Mouse (Mus musculus): ENCODE results near the gene Plk5. TPM values are rescaled to one million over a fixed set of nuclear protein-coding genes. Genes with fewer than 3 reads are reported as not detected.
A peak's percentile ranks its signal among the peaks of the same experiment; 100 is the strongest.

Plk5 gene
- polyA plus RNA-seq, 1 experiment from 2014 or later: not detected

- WGBS: 84% methylated on average over 4 of the region's 4 CpGs
Measured at GRCm38 (mm10) chr10:80403044-80403692, 46.9 kb downstream of the Plk5 start.

DNA sequence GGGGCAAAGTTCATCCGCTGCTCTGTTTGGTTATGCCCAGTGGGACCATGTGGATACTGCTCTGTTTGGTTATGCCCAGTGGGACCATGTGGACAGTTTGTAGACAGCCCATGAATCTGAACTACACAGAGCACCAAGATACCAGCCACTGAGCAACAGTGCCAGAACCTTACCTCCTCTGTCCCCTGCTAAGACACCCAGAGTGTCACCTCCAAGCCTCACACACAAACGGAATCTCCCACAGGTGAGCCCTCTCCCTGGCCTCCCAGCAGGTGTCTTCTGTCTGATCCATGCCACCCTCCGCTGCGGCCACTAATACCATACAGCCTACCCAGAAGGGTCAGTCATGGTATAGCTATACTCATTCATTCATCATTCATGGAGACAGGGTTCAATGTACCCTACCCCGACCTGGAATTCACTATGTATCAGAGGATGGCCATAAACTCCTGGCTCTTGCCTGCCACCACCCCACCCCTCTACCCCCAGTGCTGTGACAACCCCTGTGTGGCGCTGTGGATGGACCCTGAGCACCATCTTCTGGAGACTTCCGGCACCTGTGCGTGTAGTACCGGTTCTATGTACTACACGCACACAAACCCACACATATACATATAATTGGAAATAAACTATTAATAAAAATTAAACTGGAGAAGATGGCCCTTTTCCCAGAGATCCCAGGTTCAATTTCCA is 49.4 kb downstream of the Plk5 start:
- H3K4me2 ChIP-seq: peak overlapping the region; percentile 97
- peak overlapping the region; percentile 89; the same call in 1 of the 2 replicates for H3K27ac ChIP-seq (replicated peaks)
- no peak for ATAC-seq (ENCODE audit: extremely low read depth, insufficient number of reproducible peaks, low FRiP score, low TSS enrichment)
- peak overlapping the region; percentile 98 for H3K4me3 ChIP-seq
- H3K9ac ChIP-seq: peak overlapping the region; percentile 98
- WGBS: 45% methylated on average over 10 of the region's 10 CpGs
- H3K27me3 ChIP-seq (replicated peaks): no peaks in the 10 kb centered on the region
- H3K4me1 ChIP-seq: peaks cover 33% of the 10 kb centered on the region
- peaks cover 64% of the 10 kb centered on the region for H3K36me3 ChIP-seq
- no peaks in the 10 kb centered on the region; the same call in 1 of the 2 replicates for H3K9me3 ChIP-seq

More at GRCm38 (mm10) chr10:80403044-80403692, 46.9 kb downstream of the Plk5 start:
- Histone ChIP-seq H3K4me2 (no peak overlapping the region), H3K4me3 (no peak overlapping the region), H3K4me1 (peaks cover 45% of the 10 kb centered on the region), H3K36me3 (peaks cover 41% of the 10 kb centered on the region), H3K9me3 (no peaks in the 10 kb centered on the region; the same call in 1 of the 2 replicates), H3K9ac (no peak overlapping the region), H3K27me3 (replicated peaks) (no peaks in the 10 kb centered on the region), H3K27ac (replicated peaks) (no peak overlapping the region)
- no peak for ATAC-seq (ENCODE audit: extremely low read depth, insufficient number of reproducible peaks, low FRiP score, low TSS enrichment)

GRCm38 (mm10) chr10:80406684-80407501 is 50.6 kb downstream of the Plk5 start, which contains the start of gene Uqcr11:
Gene Uqcr11, minus strand, starts transcription at chr10:80406830.
- H3K9me3 ChIP-seq: no peaks in the 10 kb centered on the region; the same call in 1 of the 2 replicates
- H3K4me1 ChIP-seq: peaks cover 27% of the 10 kb centered on the region
- under 1% methylated on average over 27 of the region's 27 CpGs for WGBS
- H3K4me3 ChIP-seq: peak within 1 kb of the TSS; percentile 98
- peak within 1 kb of the TSS; percentile 97 for H3K4me2 ChIP-seq
- H3K9ac ChIP-seq: peak within 1 kb of the TSS; percentile 98
- ATAC-seq (ENCODE audit: extremely low read depth, insufficient number of reproducible peaks, low FRiP score, low TSS enrichment): peak; percentile 42; the same call in 1 of the 2 replicates
- H3K27ac ChIP-seq (replicated peaks): peak within 1 kb of the TSS; percentile 89
- H3K36me3 ChIP-seq: peaks cover 64% of the 10 kb centered on the region
- H3K27me3 ChIP-seq (replicated peaks): no peaks in the 10 kb centered on the region

GRCm38 (mm10) chr10:80407924-80408323 is 51.7 kb downstream of the Plk5 start:
- no peak overlapping the region for H3K4me3 ChIP-seq

DNA sequence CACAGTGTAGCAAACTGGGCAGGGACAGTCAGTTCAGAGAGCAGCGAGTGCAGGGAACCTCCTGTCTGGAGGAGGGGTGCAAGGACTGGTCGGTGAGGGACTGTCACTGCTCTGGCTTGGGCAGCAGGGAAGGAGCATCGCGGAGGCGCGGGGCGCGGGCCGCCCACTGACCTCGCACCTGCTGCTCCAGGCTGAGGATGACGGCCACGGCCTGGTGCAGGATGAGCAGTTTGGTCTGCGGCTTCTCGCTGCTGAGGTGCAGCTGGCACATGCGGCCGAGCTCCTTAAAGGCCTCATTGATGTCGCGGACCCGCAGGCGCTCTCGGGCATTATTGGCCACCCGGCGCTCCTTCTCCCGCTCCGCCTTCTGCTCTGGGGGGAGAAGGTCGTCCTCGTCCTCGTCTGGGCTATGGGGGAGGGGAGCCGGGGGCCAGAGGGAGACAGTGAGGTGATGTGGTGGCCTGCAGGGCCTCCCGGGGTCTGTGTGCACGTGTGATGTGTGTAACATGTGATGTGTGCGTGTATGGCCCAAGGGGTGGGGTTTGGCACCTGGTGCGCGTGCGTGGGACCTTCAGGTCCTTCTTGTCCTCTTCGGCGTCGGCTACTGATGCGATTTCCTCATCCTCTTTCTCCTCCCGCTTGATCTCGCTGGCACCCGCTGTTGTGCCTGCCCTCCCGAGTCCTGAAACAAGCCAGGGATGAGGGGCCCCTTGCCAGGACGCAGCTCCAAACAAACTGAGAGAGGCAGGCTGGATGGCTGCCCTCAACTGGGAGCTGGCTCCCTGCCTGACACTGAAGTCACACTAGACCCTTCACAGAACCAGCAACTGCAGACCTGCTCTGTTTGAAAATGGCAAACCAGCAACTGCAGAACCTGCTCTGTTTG is 56.6 kb downstream of the Plk5 start:
- H3K27me3 ChIP-seq (replicated peaks): no peaks in the 10 kb centered on the region
- peaks cover 95% of the 10 kb centered on the region for H3K36me3 ChIP-seq
- H3K4me1 ChIP-seq: peaks cover under 1% of the 10 kb centered on the region; the same call in 1 of the 2 replicates
- 0 out of 2 replicates have a peak overlapping the region, but pooled peaks have one; percentile 7 for H3K9ac ChIP-seq
- 88% methylated on average over 44 of the region's 44 CpGs for WGBS
- ATAC-seq (ENCODE audit: extremely low read depth, insufficient number of reproducible peaks, low FRiP score, low TSS enrichment): no peak
- no peak overlapping the region for H3K4me2 ChIP-seq
- H3K4me3 ChIP-seq: no peak overlapping the region
- H3K27ac ChIP-seq (replicated peaks): no peak overlapping the region
- H3K9me3 ChIP-seq: no peaks in the 10 kb centered on the region

More at GRCm38 (mm10) chr10:80407924-80408323, 51.7 kb downstream of the Plk5 start:
- Histone ChIP-seq H3K4me1 (peaks cover 27% of the 10 kb centered on the region), H3K9ac (peak overlapping the region; percentile 98), H3K36me3 (peaks cover 64% of the 10 kb centered on the region), H3K27me3 (replicated peaks) (no peaks in the 10 kb centered on the region), H3K27ac (replicated peaks) (no peak overlapping the region), H3K4me2 (peak overlapping the region; percentile 97; the same call in 1 of the 2 replicates), H3K9me3 (no peaks in the 10 kb centered on the region; the same call in 1 of the 2 replicates)
- 41% methylated on average over 4 of the region's 4 CpGs for WGBS
- no peak for ATAC-seq (ENCODE audit: extremely low read depth, insufficient number of reproducible peaks, low FRiP score, low TSS enrichment)

Small RNAs within 50 kb of the gene (microRNA-seq; reads per million reads assigned to microRNA genes)
- gene Gm22721: not detected

Other genes with a start within 250 kb of the Plk5 start
- 12.0 and 13.0 TPM in 2 replicates for gene Stk11, start 240.7 kb upstream of the Plk5 start, polyA plus RNA-seq (2015; fragmentation: Nextera tagmentation; extraction: Ambion mirVana)
- gene Atp5d, start 217.8 kb upstream of the Plk5 start, polyA plus RNA-seq (2015; fragmentation: Nextera tagmentation; extraction: Ambion mirVana): 808 and 893 TPM in 2 replicates
- gene Cbarp, start 215.6 kb upstream of the Plk5 start, polyA plus RNA-seq (2015; fragmentation: Nextera tagmentation; extraction: Ambion mirVana): 1.6 and 2.5 TPM in 2 replicates
- 15.6 and 15.7 TPM in 2 replicates for gene Midn, start 208.2 kb upstream of the Plk5 start, polyA plus RNA-seq (2015; fragmentation: Nextera tagmentation; extraction: Ambion mirVana)
- 87.9 and 96.4 TPM in 2 replicates for gene Cirbp, start 190.5 kb upstream of the Plk5 start, polyA plus RNA-seq (2015; fragmentation: Nextera tagmentation; extraction: Ambion mirVana)
- gene 1600002K03Rik, start 183.5 kb upstream of the Plk5 start, polyA plus RNA-seq (2015; fragmentation: Nextera tagmentation; extraction: Ambion mirVana): 10.4 and 13.1 TPM in 2 replicates
- 8.5 and 10.6 TPM in 2 replicates for gene Efna2, start 177.0 kb upstream of the Plk5 start, polyA plus RNA-seq (2015; fragmentation: Nextera tagmentation; extraction: Ambion mirVana)
- 41.7 and 43.7 TPM in 2 replicates for gene Mum1, start 130.0 kb upstream of the Plk5 start, polyA plus RNA-seq (2015; fragmentation: Nextera tagmentation; extraction: Ambion mirVana)
- gene Ndufs7, start 107.3 kb upstream of the Plk5 start, polyA plus RNA-seq (2015; fragmentation: Nextera tagmentation; extraction: Ambion mirVana): 527 and 606 TPM in 2 replicates
- gene Gamt, start 95.4 kb upstream of the Plk5 start, polyA plus RNA-seq (2015; fragmentation: Nextera tagmentation; extraction: Ambion mirVana): 53.3 and 62.1 TPM in 2 replicates
- 36.4 and 37.9 TPM in 2 replicates for gene Dazap1, start 95.0 kb upstream of the Plk5 start, polyA plus RNA-seq (2015; fragmentation: Nextera tagmentation; extraction: Ambion mirVana)
- gene Rps15, start 64.0 kb upstream of the Plk5 start, polyA plus RNA-seq (2015; fragmentation: Nextera tagmentation; extraction: Ambion mirVana): 621 and 687 TPM in 2 replicates
- gene Apc2, start 60.5 kb upstream of the Plk5 start, polyA plus RNA-seq (2015; fragmentation: Nextera tagmentation; extraction: Ambion mirVana): 0.90 and 0.94 TPM in 2 replicates
- 36.0 and 36.6 TPM in 2 replicates for gene 2310011J03Rik, start 35.9 kb upstream of the Plk5 start, polyA plus RNA-seq (2015; fragmentation: Nextera tagmentation; extraction: Ambion mirVana)
- gene Pcsk4, start 27.0 kb upstream of the Plk5 start, polyA plus RNA-seq (2015; fragmentation: Nextera tagmentation; extraction: Ambion mirVana): 1.8 and 2.1 TPM in 2 replicates
- 2.6 and 4.4 TPM in 2 replicates for gene Reep6, start 26.5 kb upstream of the Plk5 start, polyA plus RNA-seq (2015; fragmentation: Nextera tagmentation; extraction: Ambion mirVana)
- gene Adamtsl5, start 8.0 kb upstream of the Plk5 start, polyA plus RNA-seq (2015; fragmentation: Nextera tagmentation; extraction: Ambion mirVana): 6.5 and 8.3 TPM in 2 replicates
- gene Mex3d, start 31.2 kb downstream of the Plk5 start, polyA plus RNA-seq (2015; fragmentation: Nextera tagmentation; extraction: Ambion mirVana): 3.8 and 4.5 TPM in 2 replicates
- gene Mbd3, start 43.1 kb downstream of the Plk5 start, polyA plus RNA-seq (2015; fragmentation: Nextera tagmentation; extraction: Ambion mirVana): 170 and 182 TPM in 2 replicates
- gene Uqcr11, start 50.4 kb downstream of the Plk5 start, polyA plus RNA-seq (2015; fragmentation: Nextera tagmentation; extraction: Ambion mirVana): 1,246 and 1,505 TPM in 2 replicates
- 55.9 and 57.6 TPM in 2 replicates for gene Tcf3, start 77.2 kb downstream of the Plk5 start, polyA plus RNA-seq (2015; fragmentation: Nextera tagmentation; extraction: Ambion mirVana)
- not detected in 2 replicates for gene Onecut3, start 138.4 kb downstream of the Plk5 start, polyA plus RNA-seq (2015; fragmentation: Nextera tagmentation; extraction: Ambion mirVana)
- 0.11 and 0.13 TPM in 2 replicates for gene Atp8b3, start 182.7 kb downstream of the Plk5 start, polyA plus RNA-seq (2015; fragmentation: Nextera tagmentation; extraction: Ambion mirVana)
- 15.9 and 17.7 TPM in 2 replicates for gene Rexo1, start 205.1 kb downstream of the Plk5 start, polyA plus RNA-seq (2015; fragmentation: Nextera tagmentation; extraction: Ambion mirVana)
- 5.1 and 6.2 TPM in 2 replicates for gene Klf16, start 220.9 kb downstream of the Plk5 start, polyA plus RNA-seq (2015; fragmentation: Nextera tagmentation; extraction: Ambion mirVana)
- gene Abhd17a, start 233.9 kb downstream of the Plk5 start, polyA plus RNA-seq (2015; fragmentation: Nextera tagmentation; extraction: Ambion mirVana): 81.7 and 85.1 TPM in 2 replicates
- 65.9 and 70.4 TPM in 2 replicates for gene Scamp4, start 246.4 kb downstream of the Plk5 start, polyA plus RNA-seq (2015; fragmentation: Nextera tagmentation; extraction: Ambion mirVana)
- 4.4 and 5.6 TPM in 2 replicates for gene Adat3, start 246.4 kb downstream of the Plk5 start, polyA plus RNA-seq (2015; fragmentation: Nextera tagmentation; extraction: Ambion mirVana)
- gene Gm49322, start 249.6 kb downstream of the Plk5 start, polyA plus RNA-seq (2015; fragmentation: Nextera tagmentation; extraction: Ambion mirVana): 1.5 and 1.7 TPM in 2 replicates